Mouse (Mus musculus) mouse trophoblast stem cell (cell line): ENCODE measurements around the gene Tas1r3.

Experiments used
- in situ Hi-C, 2 experiments: fragments of 300-500 bp; cut with MseI, MboI; formaldehyde crosslinking; loops; 2 replicates in 1 of 2; 3 replicates in 1 of 2; pipeline ENCODE4 v1.15.1; 2025

Tas1r3 gene

GRCm38 (mm10) chr4:155863001-155863400 is at the start of gene Tas1r3:
Gene Tas1r3 (minus strand): TSS chr4:155863362.
- in situ Hi-C loops: no loop called here

- in situ Hi-C loops: loop anchor here in 1 of 2 experiments (5.0 kb wide), 1 partner anchor 34 kb away; the partner anchor contains the start of gene Ube2j2
Measured at GRCm38 (mm10) chr4:155908751-155909150, 45.6 kb upstream of the Tas1r3 start.

- in situ Hi-C loops: loop anchor here in 1 of 2 experiments (5.0 kb wide), 1 partner anchor 34 kb away; the partner anchor contains the start of gene Ube2j2
Measured at GRCm38 (mm10) chr4:155908281-155908680, 45.1 kb upstream of the Tas1r3 start.

- in situ Hi-C loops: loop anchor here in 1 of 2 experiments (5.0 kb wide), 1 partner anchor 35 kb away; the partner anchor contains the start of gene Ube2j2
Measured at GRCm38 (mm10) chr4:155907003-155907402, 43.8 kb upstream of the Tas1r3 start.

DNA sequence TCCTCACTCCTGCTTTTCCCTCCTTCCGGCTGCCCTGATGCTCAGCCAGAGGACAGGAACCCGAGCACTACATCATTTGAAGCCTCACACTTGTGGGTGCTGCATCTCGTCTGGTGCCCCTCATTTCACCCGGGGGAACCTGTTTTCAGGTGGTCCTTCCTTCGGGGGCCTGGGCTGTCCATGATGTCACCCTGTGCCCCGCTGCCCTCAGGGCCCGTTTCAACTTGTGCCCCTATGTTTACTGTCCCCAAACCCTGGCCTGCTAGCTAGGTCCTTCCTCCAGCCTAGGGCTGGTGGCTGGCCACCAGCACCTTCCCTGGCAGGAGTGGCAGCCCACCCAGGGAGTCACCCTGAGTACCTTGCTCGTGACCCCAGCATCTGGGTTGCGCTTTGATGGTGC is 43.0 kb upstream of the Tas1r3 start:
- in situ Hi-C loops: loop anchor here in 1 of 2 experiments (5.0 kb wide), 1 partner anchor 36 kb away; the partner anchor contains the start of gene Ube2j2

- in situ Hi-C loops: loop anchor here in 1 of 2 experiments (5.0 kb wide), 1 partner anchor 37 kb away; the partner anchor contains the start of gene Ube2j2
Measured at GRCm38 (mm10) chr4:155905634-155906033, 42.5 kb upstream of the Tas1r3 start.

DNA sequence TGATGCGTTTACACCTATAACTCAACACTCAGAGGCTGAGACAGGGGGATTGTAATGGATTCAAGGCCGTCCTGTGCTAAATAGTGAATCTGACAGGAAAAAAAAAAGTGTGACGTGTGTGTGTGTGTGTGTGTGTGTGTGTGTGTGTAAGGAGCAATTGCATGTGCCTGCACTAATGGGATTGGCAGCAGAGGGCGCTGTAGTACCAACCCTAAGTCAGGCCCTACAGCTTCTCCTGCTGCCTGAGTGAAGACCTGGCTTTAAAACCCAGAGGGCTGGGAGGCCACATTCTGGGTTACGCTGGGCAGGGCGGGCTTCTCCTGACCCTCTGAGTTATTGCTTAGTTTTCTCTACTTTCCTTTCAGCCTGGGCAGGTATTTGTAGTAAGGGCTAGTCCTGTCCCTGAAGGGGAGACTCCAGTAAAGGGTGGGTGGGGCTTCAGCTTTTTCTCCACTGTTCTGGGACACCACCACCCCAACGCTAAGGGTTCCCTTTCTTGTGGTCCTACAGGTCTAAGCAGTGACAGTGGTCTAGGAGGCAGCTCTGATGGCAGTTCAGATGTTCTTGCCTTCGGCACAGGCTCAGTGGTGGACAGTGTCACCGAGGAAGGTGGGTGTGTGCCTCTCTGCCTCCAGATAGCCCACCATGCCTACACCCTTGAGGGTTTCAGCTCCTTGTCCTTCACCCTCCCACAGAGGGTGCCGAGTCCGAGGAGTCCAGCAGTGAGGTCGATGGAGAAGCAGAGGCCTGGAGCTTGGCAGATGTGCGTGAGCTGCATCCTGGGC is 41.3 kb upstream of the Tas1r3 start:
- in situ Hi-C loops: loop anchor here in 1 of 2 experiments (5.0 kb wide), 1 partner anchor 38 kb away; the partner anchor contains the start of gene Ube2j2

GRCm38 (mm10) chr4:155903246-155903645 is 40.1 kb upstream of the Tas1r3 start:
- in situ Hi-C loops: no loop called here

DNA sequence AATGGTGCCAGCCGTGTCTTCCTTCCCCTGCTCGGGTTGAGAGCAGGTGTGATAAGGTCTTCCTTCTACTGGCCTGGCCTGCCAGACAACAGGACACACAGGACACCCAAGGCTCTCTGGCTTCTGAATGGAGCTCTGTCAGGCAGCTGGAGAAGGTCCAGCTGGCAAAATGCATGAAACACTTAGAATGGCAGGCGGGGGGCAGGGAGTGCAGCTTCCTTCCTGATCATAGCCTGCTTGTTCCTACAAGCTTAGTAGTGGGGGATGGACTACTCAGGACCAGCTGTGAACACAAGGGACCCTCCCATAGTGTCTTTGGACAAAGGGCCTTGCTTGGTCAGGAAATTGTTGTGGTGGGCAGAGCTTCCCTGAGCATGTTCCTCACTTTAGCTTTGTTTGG is 38.0 kb upstream of the Tas1r3 start:
- in situ Hi-C loops: no loop called here

- in situ Hi-C loops: no loop called here
Measured at GRCm38 (mm10) chr4:155899355-155899754, 36.2 kb upstream of the Tas1r3 start.

DNA sequence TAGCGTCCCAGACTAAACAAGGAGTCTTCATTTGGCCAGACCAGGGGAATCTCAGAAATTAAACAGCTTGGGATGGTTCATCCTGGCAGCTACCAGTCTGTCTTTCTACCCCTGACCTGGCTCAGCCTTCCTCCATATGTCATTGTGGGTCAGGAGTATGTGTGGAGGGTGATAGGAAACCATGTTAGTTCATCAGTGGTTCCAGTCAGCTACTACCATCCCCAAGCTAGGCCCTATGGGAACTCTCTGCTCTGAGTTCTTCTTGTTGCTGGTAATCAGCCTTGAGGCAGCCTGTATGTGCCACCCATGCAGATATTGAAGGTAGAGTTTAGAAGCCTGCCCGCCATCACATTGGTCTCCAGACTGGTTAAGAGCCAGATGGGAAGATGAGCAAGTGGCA is 35.2 kb upstream of the Tas1r3 start:
- in situ Hi-C loops: no loop called here

- in situ Hi-C loops: no loop called here
Measured at GRCm38 (mm10) chr4:155896461-155896860, 33.3 kb upstream of the Tas1r3 start.

- in situ Hi-C loops: no loop called here
Measured at GRCm38 (mm10) chr4:155895826-155896225, 32.7 kb upstream of the Tas1r3 start.

GRCm38 (mm10) chr4:155895216-155895615 is 32.1 kb upstream of the Tas1r3 start:
- in situ Hi-C loops: no loop called here

- in situ Hi-C loops: no loop called here
Measured at GRCm38 (mm10) chr4:155894311-155894881, 31.2 kb upstream of the Tas1r3 start.

GRCm38 (mm10) chr4:155893212-155893690 is 30.1 kb upstream of the Tas1r3 start:
- in situ Hi-C loops: no loop called here

DNA sequence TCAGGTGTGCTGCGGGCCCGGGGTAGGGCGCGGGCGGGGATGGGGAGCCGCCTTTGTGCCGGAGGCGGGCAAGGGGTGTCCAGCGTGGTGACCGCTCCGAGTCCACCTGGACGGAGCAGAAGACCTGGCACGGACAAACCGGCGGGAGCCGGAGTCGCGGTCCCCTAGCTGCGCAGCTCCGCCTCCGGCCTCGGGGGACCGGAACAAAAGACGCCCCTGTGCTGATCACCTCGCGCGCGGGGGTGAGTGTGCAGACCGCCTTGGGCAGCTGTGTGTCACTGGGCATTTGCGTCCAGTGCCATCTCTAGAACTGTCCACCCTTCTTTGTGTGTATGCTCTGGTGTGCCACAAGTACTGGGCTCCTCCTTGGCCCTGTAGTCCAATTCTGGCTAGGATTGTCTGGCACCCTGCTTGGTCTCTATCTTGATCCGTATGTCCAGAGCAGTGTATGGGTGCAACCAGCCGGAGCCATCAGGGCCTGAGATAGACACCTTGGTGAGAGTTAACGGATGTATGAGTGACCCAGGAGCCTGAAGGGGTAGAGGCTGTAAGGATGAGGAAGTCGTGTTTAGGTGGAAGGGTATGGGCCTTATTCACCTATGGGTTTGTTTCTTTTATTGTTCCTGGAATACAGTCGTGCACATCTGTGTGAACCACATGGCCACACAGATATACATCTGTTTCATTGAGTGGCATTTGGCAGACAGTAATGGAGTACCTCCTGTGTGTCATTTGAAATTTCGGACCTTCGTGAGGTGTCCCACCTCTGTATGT is 29.5 kb upstream of the Tas1r3 start:
- in situ Hi-C loops: no loop called here

DNA sequence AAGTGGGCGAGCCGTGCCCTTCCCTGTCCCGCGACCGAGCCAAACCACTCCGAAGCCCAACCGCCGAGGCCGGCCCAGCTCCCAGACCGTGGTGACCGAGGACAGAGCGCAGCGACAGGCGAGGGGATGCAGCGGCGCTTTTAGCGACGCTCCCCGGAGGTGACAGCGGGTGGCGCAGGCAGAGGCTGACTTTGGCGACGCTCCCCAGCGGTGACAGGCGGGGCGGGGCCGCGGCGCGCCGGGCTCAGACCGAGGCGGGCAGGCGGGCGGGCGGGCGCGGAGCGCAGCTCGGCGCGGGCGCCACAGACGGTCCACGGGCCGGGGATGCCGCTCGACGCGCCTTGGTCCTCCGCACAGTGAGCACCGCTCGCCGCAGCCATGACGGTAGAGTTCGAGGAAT is 28.9 kb upstream of the Tas1r3 start:
- in situ Hi-C loops: no loop called here

GRCm38 (mm10) chr4:155891551-155892001 is 28.4 kb upstream of the Tas1r3 start, which contains the start of the genes Pusl1 and Acap3:
Gene Pusl1 (minus strand): TSS chr4:155891781.
Gene Acap3 (plus strand): TSS chr4:155891822.
- in situ Hi-C loops: no loop called here

DNA sequence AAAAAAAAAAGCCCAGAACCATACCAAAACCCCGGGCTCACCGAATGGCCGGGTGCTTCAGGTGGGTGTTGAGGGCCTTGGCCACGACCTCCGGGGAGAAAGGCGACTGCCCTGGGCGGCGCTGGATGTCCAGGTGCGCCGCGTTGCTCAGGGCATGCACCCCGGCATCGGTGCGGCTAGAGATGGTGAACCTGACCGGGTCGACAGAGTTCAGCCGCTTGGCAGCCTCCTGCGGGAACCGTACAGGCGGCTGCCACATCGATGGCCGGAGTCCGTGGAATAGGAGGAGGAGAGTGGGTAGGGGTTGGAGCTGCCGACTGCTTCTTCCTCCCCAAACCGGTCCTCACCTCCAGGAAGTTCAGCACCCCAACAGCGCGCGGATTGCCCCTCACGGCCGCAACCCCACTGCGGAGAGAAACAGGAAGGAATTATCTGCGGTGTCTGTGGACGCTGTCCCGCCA is 27.9 kb upstream of the Tas1r3 start:
- in situ Hi-C loops: no loop called here

DNA sequence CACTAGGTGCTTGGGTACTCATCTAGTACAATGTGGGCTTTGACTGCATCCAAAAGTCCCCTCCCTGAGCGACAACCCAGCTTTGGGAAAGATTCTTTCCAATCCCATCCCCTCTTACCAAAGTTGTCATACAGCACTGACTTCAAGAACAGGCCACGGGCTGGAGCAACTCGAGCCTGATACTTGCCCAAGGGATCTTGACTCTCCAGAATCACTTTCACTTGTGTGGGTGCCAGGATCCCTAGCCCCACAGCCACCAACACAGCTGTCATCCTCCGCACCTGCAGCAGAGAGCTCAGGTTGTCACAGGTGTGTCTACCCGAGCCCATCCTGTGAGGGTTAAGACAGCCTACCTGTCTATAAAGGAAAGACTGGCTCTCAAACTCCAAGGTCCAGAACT is 26.2 kb upstream of the Tas1r3 start:
- in situ Hi-C loops: no loop called here
